Mouse (Mus musculus): ENCODE data around the gene Muc2.
"Not testable (repeated sequence)": the region's sequence is repeated elsewhere in the genome, so short reads cannot be mapped to it uniquely, and the experiment has no call there.

The Muc2 gene

GRCm38 (mm10) chr7:141690040-141690439 is at the start of gene Muc2:
Gene Muc2, plus strand, starts transcription at chr7:141690340.
- DNase-seq (ENCODE audit: low spot score) = no peak

DNA sequence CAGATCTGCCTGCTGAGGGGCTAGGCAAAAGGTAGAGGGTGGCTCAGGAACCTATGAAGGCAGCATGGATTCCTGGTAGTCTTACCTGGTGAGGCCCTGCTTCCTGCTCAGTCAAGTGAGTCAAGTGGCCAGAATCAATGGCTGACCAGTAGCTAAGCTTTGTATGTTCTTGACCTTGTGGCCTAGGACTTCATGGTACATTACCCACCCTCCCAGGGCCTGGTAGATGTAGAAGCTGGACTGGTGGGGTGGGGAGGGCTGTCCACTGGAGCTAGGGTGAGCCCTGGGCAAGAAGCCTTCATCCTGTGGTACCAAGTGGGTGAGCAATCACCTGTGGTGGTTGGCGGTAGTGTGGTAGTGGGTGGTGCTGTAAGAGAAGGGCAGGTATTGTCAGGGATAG is 47.8 kb upstream of the Muc2 start:
- DNase-seq (ENCODE audit: low spot score) = no peak

DNA sequence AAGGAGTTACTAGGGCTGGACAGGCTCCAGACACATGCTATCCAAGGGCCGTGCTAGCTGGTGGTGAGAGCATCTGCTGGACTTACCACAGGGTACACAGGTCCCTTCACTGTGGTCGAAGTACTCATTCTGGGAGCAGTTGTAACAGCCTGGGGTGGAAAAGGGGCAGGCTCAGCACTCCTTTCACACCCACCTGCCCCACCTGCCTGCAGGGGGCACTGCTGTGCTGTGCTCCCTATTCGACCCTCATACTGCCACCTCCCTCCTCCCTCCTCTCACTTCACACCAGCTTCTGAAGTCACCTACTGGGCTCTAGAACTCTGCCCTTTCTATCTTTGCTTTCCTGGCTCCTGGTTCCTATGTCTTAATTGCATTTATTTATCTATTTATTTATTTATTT is 47.0 kb upstream of the Muc2 start:
- DNase-seq (ENCODE audit: low spot score) = peak; percentile 12

DNA sequence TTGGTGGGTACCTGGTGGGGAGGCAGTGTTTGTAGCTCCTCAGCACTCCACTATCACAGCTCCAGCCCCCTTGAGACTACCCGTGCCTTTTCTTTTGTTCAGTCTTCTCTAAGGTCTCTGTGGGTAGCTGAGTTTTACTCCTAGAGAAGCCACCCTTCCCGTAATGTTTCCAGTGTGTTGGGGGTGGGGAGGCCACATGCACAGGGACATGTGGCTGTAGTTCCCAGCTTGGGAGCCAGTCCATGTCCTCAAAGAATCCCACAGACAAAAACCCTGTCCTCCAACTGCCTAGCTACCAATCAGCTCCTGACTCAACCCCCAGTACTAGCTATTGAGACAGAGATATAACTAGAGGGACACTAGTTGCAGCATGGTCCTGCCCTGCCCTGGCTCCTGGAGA is 43.1 kb upstream of the Muc2 start:
- DNase-seq (ENCODE audit: low spot score) = no peak

- no peak for DNase-seq (ENCODE audit: low spot score)
These were observed 42.3 kb upstream of the Muc2 start for GRCm38 (mm10) chr7:141647815-141648214.

DNA sequence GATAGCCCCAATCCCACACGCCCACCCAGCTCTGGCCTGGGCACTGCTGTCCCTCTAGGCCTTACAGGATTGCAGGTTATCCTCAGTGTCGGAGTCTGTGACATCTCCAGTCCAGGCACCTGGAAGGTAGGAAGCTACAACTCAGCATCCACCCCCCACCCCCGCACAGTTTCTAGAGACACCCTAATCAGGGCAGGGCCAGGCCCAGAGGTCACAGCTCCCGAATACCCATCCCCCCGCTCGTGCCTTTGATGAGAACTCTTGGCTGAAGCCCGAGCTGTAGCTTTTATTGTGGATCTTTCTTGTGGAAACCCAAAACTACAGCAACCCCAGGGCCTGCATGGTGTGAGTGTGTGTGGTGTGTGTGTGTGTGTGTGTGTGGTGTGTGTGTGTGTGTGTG is 37.9 kb upstream of the Muc2 start:
- no peak for DNase-seq (ENCODE audit: low spot score)

DNA sequence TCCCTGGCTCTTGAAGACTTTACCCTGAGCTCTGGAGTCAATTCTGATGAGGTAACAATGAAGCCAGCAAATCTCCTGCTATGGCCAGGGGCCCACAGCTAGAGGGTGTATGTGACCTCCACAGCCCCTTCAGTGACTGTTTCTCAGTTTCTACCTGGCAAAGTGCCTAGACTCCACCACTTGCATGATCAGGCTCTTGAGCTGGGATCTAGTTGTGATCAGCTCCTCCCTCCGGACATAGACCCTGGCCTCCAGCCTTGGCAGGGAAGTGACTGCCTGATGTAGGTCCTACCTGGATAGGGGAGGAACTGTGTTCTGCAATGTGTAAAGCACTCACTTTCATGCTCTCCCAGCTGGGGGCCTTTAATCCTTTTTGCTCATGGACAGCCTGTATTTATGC is 29.8 kb upstream of the Muc2 start:
- DNase-seq (ENCODE audit: low spot score) = peak; percentile 6

DNA sequence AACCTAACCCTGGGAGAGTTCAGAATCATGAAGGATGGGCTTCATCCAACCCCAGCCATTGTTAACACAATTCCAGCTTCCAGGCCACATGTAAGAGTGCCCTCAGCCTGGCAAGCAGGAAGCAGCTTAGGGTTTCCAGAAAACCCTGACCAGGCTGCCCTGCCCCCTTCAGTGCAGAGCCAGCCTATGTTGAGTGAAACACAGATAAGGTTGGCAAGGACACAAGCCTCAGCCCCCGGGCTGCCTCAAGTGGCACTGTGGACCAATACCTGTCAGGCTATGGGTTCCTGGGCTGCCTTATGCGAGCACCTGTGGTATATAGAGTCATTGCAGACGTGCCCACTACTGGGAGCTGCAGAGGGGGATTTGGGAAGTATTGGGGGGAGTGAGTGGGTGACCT is 28.7 kb upstream of the Muc2 start:
- DNase-seq (ENCODE audit: low spot score) = no peak

GRCm38 (mm10) chr7:141662223-141662622 is 27.9 kb upstream of the Muc2 start:
- no peak for DNase-seq (ENCODE audit: low spot score)

DNA sequence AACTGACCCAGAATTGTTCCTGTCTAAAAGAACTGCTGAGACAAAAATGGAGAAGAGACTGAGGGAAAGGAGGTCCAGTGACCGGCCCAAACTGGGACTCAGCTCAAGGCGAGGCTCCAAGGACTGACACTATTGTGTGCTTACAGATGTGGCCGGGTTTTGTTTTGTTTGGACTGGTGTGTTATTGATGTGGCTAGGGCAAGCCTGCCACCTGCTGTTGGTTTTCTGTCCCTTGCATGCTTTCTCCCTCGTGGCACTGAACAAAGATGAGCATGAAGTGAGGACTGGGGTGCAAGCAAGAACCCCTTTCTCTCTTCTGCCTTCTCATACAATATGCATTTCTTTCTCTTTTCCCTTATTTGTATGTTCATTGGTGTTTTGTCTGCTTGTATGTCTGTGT is 23.9 kb upstream of the Muc2 start:
- DNase-seq (ENCODE audit: low spot score) = peak; percentile 81

DNA sequence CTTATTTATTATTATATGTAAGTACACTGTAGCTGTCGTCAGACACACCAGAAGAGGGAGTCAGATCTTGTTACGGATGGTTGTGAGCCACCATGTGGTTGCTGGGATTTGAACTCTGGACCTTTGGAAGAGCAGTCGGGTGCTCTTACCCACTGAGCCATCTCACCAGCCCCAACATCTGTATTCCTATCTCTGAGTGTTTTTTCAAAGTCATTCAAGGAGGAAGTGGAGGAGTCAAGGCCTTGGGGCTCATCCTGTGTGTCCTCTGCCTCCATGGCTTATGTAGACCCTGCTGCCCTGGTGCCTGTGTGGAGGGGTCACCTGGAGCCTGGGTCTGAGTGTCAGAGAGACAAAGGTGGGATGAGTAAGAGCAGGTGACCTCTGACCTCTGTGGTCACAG is 21.0 kb upstream of the Muc2 start:
- not testable (repeated sequence) for DNase-seq (ENCODE audit: low spot score)

DNA sequence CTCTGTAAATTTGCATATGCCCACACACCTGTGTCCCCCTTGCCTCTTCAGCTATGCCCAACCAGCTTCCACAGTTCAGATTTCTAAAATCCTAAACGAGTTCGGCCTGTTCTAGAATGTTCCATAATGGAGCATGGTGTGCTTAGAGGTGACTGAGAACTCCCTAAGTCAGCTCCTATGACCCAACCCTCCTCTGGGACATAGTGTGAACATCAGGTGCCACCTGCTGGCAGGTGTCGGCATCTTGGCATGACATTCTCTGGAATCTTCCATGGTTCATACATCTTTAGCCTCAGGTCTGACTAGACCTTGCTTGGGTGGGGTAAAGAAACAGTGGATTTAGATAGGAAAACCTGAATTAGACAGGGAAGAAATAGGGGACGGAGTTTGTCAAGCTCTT is 19.1 kb upstream of the Muc2 start:
- peak; percentile 27 for DNase-seq (ENCODE audit: low spot score)

DNA sequence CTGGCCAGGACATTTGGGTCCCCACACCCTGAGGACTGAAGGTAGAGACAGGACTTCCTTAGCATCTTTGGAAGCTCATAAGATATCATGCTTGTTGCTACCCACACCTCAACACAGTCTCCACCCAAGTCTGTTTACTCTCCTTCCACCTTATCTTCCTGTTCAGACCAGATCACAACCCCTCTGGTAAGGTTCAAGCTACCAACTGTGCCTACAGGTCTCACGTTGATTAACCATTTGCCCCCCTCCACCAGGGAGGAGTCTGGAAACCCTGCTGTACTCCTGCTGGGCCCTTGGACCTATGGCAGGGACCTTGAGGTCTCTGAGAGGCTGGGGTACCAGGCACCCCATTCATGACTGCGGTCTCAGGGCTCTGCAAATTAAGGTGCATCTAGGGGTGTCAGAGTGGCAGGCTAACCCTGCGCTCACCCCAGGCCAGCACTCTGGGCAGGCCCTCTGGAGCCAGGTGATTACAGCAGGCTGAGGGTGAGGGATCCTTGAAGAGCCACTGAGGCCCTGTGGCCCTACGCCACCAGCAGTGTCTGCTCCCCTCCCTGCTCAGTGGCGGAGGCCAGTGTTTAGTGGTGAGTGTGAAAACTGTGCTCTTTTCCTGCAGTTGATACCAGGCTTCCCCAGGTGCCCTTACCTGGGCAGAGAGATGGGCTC is 18.4 kb upstream of the Muc2 start:
- DNase-seq (ENCODE audit: low spot score) = no peak

GRCm38 (mm10) chr7:141678922-141679321 is 11.2 kb upstream of the Muc2 start:
- DNase-seq (ENCODE audit: low spot score) = no peak

GRCm38 (mm10) chr7:141687330-141687729 is 2.8 kb upstream of the Muc2 start:
- no peak for DNase-seq (ENCODE audit: low spot score)

GRCm38 (mm10) chr7:141693591-141694273 is 3.6 kb downstream of the Muc2 start:
- no peak for DNase-seq (ENCODE audit: low spot score)

GRCm38 (mm10) chr7:141694274-141694639 is 4.1 kb downstream of the Muc2 start:
- DNase-seq (ENCODE audit: low spot score) = no peak

DNA sequence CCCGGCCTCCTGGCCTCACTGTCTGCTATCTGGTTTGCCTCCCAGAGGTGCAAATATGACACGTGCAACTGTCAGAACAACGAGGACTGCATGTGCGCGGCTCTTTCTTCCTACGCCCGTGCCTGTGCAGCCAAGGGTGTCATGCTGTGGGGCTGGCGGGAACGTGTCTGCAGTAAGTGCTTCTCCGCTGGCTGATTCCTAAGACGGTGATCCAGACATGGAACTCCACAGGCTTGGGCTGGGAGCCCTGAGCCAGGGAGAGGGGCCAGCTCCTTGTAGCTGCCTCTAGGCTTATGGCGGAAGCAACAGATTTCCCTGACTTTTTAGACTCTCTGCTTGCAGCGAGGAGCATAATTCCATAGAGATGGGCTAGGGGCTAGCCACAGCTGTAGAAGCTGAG is 6.4 kb downstream of the Muc2 start:
- DNase-seq (ENCODE audit: low spot score) = no peak

DNA sequence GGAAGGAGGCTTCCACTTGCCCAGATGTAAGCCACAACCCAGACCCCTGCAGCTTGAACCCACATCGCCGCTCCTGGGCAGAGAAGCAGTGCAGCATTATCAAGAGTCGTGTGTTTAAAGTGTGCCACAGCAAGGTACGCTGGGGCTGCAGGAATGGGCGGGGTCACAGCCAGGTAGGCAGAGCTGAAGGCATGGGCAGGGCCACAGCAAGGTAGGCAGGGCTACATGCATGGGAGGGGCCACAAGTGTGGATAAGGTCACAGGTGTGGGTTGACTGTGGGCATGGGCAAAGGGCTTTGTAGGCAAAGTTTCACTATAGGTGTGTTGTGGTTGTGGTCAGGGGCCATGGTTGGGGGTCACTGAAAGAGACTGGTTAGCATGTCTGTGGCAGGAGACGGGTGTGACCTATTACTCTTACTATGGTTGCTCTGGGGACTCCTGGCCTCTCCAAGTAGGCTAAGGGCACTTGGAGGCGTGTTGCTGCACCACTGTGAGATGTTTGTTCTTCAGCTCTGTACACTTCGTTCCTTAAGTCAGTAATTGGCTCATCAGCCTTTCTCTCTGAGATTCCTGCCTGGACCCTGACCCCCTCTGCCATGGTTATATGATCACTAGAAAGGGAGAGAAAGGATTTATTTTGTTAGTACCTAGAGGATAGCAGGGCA is 9.5 kb downstream of the Muc2 start:
- peak; percentile 19 for DNase-seq (ENCODE audit: low spot score)

GRCm38 (mm10) chr7:141747451-141748100 is 57.4 kb downstream of the Muc2 start:
- DNase-seq (ENCODE audit: low spot score) = no peak

DNA sequence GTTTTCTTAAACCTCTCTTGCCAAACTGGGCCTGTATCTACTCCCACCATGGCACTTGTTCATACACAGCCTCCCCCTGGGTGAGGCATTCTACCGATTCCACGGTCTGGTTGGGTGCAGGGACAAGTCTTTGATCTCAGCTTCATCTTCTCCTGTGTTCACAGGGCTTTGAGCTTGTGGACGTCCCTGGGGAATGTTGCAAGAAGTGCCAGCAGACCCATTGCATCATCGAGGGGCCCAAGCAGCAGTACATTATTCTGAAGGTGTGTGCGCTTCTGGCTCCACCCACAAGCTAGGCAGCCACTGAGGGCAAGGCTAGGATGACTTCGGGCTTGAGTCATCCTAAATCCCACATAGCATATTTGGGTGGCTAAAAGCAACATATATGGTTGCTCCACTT is 62.4 kb downstream of the Muc2 start:
- no peak for DNase-seq (ENCODE audit: low spot score)

GRCm38 (mm10) chr7:141755831-141756230 is 65.7 kb downstream of the Muc2 start:
- DNase-seq (ENCODE audit: low spot score) = peak; percentile 65

DNA sequence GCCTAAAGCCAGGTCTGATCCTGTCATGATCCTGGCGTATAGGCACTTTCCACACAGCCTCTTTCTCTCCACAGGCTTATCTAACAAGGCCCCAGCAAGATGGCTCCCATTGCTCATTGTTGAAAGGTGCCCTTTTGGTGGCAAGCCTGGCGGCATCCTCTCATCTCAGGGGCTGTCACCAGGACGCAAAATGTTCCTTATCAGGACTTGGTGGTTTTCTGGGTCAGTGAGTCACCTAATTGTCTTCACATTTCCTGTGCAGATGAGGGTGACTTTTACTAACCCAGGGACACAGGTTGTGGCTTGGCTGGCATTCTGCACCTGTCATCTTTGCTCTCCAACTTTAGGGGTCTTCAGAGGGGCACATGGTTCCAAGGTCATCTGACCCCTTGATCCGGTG is 68.2 kb downstream of the Muc2 start:
- no peak for DNase-seq (ENCODE audit: low spot score)
